Mouse (Mus musculus) spleen, adult 10 weeks (tissue): ENCODE data around the gene Hist1h2ad. TPM values are rescaled to one million over a fixed set of nuclear protein-coding genes. Genes with fewer than 3 reads are reported as not detected.

ENCODE experiments used
- polyA plus RNA-seq: library from polyadenylated mRNA; stranded (reverse); fragments of 350-450 nt; fragmentation: Illumina TruSeq; extraction: RNeasy Lipid Tissue Mini Kit (QIAGEN cat#74804); gene quantifications from one replicate; pipeline ENCODE4 v1.2.3, GENCODE M21; 2015; ENCODE audit warnings: low replicate concordance; ENCODE audit not compliant: insufficient read depth

The Hist1h2ad gene
- polyA plus RNA-seq, result not detected

GRCm38 (mm10) chr13:23573898-23574524 is at the start of gene Hist1h2ad, which contains the start of gene Hist1h2bf:
Gene Hist1h2ad (plus strand): TSS chr13:23574381.
Gene Hist1h2bf (minus strand): TSS chr13:23574196.

DNA sequence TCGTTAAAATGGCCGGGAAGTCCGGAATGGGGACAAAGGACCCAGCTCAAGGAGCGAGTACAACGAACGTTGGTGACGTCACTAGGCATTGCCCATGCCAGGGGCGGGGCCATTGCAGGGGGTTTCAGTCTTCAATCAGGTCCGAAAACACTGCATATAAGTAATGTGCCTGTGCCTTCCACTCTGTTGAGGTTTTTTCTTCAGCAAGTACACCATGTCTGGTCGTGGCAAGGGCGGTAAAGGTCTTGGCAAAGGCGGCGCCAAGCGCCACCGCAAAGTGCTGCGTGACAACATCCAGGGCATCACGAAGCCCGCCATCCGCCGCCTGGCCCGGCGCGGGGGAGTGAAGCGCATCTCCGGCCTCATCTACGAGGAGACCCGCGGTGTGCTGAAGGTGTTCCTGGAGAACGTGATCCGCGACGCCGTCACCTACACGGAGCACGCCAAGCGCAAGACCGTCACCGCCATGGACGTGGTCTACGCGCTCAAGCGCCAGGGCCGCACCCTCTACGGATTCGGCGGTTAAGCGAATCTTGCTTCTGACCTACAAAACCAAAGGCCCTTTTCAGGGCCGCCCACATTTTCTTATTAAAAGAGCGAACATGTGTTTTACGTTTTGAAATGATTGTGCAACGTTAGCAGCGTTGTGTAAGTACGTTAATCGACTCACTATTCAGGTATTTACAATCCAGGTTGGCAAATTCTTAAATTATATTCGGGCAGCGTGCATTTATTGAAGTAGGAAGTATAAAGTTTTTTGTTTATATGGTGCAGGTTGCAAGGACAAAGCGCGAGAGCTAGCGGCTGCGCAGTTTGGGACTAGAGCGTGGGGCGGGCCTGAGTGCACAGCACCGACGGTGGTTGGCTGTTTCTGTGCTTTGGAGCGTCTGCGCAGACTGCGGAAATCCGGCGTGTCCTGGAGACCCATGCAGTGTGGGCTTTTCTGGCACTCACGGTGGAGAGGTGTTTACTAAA is 43.0 kb upstream of the Hist1h2ad start, which contains the start of gene Hist1h4h:
Gene Hist1h4h (plus strand): TSS at position 150 of the 975 bp plus-strand sequence.

GRCm38 (mm10) chr13:23533560-23534367 is 40.4 kb upstream of the Hist1h2ad start, which contains the start of gene Hist1h2af:
Gene Hist1h2af (plus strand): TSS chr13:23533906.

DNA sequence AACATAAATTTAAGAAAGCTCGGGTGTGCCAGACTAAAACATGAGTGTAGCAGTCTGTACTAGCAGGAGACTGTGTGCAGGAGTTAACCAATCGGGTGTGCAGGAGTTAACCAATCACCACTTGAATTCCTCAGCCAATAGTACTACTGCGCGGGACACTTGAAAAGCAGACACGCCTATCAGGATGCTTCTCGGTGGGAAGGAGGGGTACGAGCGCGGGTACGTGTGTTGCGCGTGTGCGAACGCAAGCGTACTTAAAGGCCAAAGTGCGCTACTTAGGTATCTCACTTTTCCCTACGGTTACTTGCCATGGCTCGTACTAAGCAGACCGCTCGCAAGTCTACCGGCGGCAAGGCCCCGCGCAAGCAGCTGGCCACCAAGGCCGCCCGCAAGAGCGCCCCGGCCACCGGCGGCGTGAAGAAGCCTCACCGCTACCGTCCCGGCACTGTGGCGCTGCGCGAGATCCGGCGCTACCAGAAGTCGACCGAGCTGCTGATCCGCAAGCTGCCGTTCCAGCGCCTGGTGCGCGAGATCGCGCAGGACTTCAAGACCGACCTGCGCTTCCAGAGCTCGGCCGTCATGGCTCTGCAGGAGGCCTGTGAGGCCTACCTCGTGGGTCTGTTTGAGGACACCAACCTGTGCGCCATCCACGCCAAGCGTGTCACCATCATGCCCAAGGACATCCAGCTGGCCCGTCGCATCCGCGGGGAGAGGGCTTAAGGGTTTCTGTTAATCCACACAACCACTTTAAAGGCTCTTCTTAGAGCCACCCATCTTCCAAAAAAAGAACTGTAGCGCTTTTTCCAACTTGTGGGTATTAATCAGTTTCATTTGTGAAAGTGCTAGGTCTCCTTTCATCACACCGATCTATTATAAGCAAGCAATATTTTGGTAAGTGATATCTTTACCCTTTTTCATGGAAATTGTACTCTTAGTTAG is 38.8 kb upstream of the Hist1h2ad start, which contains the start of gene Hist1h3g:
Gene Hist1h3g (plus strand): TSS at position 286 of the 939 bp plus-strand sequence.

DNA sequence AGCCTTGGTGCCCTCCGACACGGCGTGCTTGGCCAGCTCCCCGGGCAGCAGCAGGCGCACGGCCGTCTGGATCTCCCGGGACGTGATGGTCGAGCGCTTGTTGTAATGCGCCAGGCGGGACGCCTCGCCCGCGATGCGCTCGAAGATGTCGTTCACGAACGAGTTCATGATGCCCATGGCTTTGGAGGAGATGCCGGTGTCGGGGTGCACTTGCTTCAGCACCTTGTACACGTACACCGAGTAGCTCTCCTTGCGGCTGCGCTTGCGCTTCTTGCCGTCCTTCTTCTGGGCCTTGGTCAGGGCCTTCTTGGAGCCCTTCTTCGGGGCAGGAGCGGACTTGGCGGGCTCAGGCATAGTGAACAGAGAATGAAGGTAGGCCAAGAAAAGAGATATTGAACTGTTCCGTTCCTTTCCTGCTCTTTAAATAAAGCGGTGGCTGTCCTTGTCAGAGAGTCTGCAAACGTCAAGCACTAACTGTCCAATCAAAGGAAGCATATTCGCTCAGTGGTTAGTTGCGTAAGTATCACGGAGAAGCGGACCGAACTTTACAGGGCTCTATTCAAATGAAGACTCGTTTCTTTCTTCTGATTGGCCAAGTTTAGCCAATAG is 31.1 kb upstream of the Hist1h2ad start, which contains the start of gene Hist1h2bh:
Gene Hist1h2bh (minus strand): TSS at position 394 of the 609 bp plus-strand sequence.

GRCm38 (mm10) chr13:23543965-23544786 is 30.0 kb upstream of the Hist1h2ad start, which contains the start of gene Hist1h3f:
Gene Hist1h3f (plus strand): TSS chr13:23544052.

GRCm38 (mm10) chr13:23551146-23551834 is 22.9 kb upstream of the Hist1h2ad start, which contains the start of gene Hist1h4f:
Gene Hist1h4f (minus strand): TSS chr13:23551648.

GRCm38 (mm10) chr13:23552962-23553361 is 21.2 kb upstream of the Hist1h2ad start, which contains the start of gene Hist1h1d:
Gene Hist1h1d (plus strand): TSS chr13:23553262.

DNA sequence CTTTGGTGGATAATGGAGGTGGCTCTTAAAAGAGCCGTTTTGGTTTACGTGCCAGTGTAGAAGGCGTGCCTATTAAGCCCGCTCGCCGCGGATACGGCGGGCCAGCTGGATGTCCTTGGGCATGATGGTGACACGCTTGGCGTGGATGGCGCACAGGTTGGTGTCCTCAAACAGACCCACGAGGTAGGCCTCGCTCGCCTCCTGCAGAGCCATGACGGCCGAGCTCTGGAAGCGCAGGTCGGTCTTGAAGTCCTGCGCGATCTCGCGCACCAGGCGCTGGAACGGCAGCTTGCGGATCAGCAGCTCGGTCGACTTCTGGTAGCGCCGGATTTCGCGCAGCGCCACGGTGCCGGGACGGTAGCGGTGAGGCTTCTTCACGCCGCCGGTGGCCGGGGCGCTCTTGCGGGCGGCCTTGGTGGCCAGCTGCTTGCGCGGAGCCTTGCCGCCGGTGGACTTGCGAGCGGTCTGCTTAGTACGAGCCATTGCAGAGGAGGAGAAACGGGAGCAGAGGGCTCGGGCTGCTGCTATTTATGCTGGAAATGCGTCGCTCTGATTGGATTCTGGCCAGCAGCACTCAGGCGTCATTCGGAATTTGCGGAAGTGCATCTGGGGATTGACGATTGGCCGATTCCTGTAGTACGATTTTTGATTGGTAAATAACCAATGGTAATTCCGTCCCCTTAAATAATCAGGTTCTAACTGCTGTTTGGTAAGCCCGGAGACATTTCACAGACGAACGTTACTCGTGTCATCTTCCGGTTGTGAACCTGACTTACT is 12.1 kb upstream of the Hist1h2ad start, which contains the start of gene Hist1h3e:
Gene Hist1h3e (minus strand): TSS at position 487 of the 777 bp plus-strand sequence.

GRCm38 (mm10) chr13:23571022-23571503 is 3.1 kb upstream of the Hist1h2ad start, which contains the start of the genes Hist1h2ae and Hist1h2bg:
Gene Hist1h2ae (minus strand): TSS chr13:23571220.
Gene Hist1h2bg (plus strand): TSS chr13:23571396.

GRCm38 (mm10) chr13:23575271-23575851 is 1.2 kb downstream of the Hist1h2ad start, which contains the start of gene Hist1h3d:
Gene Hist1h3d (plus strand): TSS chr13:23575763.

DNA sequence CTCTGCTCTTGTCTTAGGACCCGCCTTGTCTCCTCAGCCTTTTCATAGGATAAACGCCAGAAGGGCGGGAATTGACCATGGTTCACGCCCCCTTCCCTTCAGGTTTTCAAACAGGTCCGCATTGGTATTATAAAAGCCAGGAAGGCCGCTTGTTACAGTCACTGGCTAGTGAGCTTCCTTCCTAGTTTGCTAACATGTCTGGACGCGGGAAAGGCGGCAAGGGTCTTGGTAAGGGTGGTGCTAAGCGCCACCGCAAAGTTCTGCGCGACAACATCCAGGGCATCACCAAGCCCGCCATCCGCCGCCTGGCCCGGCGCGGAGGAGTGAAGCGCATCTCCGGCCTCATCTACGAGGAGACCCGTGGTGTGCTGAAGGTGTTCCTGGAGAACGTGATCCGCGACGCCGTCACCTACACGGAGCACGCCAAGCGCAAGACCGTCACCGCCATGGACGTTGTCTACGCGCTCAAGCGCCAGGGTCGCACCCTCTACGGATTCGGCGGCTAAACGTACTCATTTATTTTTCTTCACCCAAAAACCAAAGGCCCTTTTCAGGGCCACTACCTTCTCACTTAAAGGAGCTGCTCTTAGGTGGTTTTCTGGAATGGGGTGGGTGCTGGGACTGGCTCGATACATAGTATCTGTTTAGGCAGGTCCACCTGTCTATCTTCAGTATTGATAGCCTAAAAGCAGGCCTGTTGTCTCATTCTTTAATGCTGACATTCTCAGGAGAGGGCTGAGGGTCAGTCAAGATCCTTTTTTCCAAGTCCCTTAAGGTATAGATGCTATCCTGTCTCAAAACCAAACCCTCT is 7.4 kb downstream of the Hist1h2ad start, which contains the start of gene Hist1h4d:
Gene Hist1h4d (plus strand): TSS at position 191 of the 811 bp plus-strand sequence.

GRCm38 (mm10) chr13:23620733-23621531 is 46.8 kb downstream of the Hist1h2ad start, which contains the start of gene Hist1h2be:
Gene Hist1h2be (minus strand): TSS chr13:23621124.

GRCm38 (mm10) chr13:23622175-23622671 is 48.0 kb downstream of the Hist1h2ad start, which contains the start of gene Hist1h1e:
Gene Hist1h1e (minus strand): TSS chr13:23622558.

